Mouse (Mus musculus) intestine, embryonic 16.5 days (tissue): ENCODE data around the gene Gmps. TPM values are rescaled to one million over a fixed set of nuclear protein-coding genes. Genes with fewer than 3 reads are reported as not detected.

Experiments
- ATAC-seq: fragments of 200-750 bp; cut with Nextera tagmentation; 2 replicates; pipeline ENCODE4 v1.8.0; 2017; ENCODE audit warnings: moderate TSS enrichment, moderate library complexity
- H3K27ac ChIP-seq: fragments of 300-500 bp; sonication (generic); 2 replicates; pipeline ENCODE4 v1.5.1; 2014; ENCODE audit warnings: mild to moderate bottlenecking, low read length
- H3K27me3 ChIP-seq: fragments of 300-500 bp; sonication (generic); replicated peaks from 2 replicates; pipeline ENCODE4 v1.6.1; 2014; ENCODE audit warnings: low read length, control low read depth, mixed read lengths; ENCODE audit not compliant: control insufficient read depth, insufficient read depth
- H3K36me3 ChIP-seq: fragments of 300-500 bp; sonication (generic); 2 replicates; pipeline ENCODE4 v1.6.1; 2014; ENCODE audit warnings: low read length, control low read depth; ENCODE audit not compliant: control insufficient read depth, insufficient read depth
- H3K4me1 ChIP-seq: fragments of 300-500 bp; sonication (generic); 2 replicates; pipeline ENCODE4 v1.6.1; 2014; ENCODE audit warnings: low read length, control low read depth, mixed read lengths; ENCODE audit not compliant: control insufficient read depth, insufficient read depth
- H3K4me2 ChIP-seq: fragments of 300-500 bp; sonication (generic); 2 replicates; pipeline ENCODE4 v1.6.1; 2014; ENCODE audit warnings: low read depth, low read length, control low read depth
- H3K4me3 ChIP-seq: fragments of 300-500 bp; sonication (generic); 2 replicates; pipeline ENCODE4 v1.5.1; 2014; ENCODE audit warnings: mild to moderate bottlenecking, low read length
- H3K9ac ChIP-seq: fragments of 300-500 bp; sonication (generic); 2 replicates; pipeline ENCODE4 v1.6.1; 2014; ENCODE audit warnings: low read depth, low read length
- H3K9me3 ChIP-seq: fragments of 300-500 bp; sonication (generic); 2 replicates; pipeline ENCODE4 v1.6.1; 2016; ENCODE audit warnings: low read length, control low read depth; ENCODE audit not compliant: control insufficient read depth
- WGBS: fragments of 180-500 bp; shearing (Covaris S2); extraction: QIAGEN DNeasy Blood & Tissue Kit; methylation state at CpG from one replicate; pipeline ENCODE4 v1.1.7; 2014; 5-methylcytosine and 5-hydroxymethylcytosine counted together
- polyA plus RNA-seq: library from polyadenylated mRNA; unstranded; fragments of >200 nt; fragmentation: Nextera tagmentation; extraction: Ambion mirVana; gene quantifications from 2 replicates; pipeline ENCODE4 v1.2.1, GENCODE M21; 2015

Gmps gene
- polyA plus RNA-seq, 1 experiment from 2014 or later: 33.5 TPM

DNA sequence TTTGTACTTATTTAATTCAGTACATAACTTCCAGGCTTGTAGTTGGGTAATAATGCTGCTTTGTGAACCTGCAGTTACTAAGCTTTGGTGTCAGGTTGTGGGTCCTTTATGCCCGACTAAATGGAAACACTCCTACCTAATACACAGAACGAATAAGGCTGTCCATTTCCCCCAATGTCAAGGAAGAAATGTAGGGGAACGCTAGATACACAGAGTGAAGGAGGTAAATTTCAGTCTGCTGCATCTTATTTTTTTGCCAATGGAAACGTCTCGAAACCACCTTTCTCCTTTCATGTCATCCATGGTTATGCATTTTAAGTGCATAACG lies 11.0 kb upstream of the Gmps start:
- Histone ChIP-seq H3K27me3 (peaks cover 3% of the 10 kb centered on the region; the same call in 1 of the 2 replicates), H3K27ac (no peak overlapping the region), H3K4me3 (peak overlapping the region; percentile 92), H3K36me3 (no peaks in the 10 kb centered on the region), H3K9ac (no peak overlapping the region), H3K4me2 (peak overlapping the region; percentile 81), H3K9me3 (no peaks in the 10 kb centered on the region), H3K4me1 (peaks cover 5% of the 10 kb centered on the region; the same call in 1 of the 2 replicates)
- WGBS: 75% methylated on average over 6 of the region's 6 CpGs
- ATAC-seq: no peak

DNA sequence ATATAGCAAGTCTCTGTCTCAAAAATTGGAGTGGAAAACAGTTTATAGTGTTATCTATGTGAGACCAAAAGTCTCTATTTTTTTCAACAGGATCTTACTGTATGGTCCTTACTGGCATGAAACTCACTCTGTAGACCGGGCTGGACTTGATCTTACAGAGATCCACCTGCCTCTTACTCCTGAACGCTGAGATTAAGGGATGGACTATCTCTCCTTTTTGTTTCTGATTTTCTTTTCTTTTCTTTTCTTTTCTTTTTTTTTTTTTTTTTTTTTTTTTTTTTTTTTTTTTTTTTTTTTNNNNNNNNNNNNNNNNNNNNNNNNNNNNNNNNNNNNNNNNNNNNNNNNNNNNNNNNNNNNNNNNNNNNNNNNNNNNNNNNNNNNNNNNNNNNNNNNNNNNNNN lies 10.0 kb upstream of the Gmps start:
- no peaks in the 10 kb centered on the region for H3K36me3 ChIP-seq
- H3K27me3 ChIP-seq: peaks cover 3% of the 10 kb centered on the region; the same call in 1 of the 2 replicates
- no peak overlapping the region for H3K4me3 ChIP-seq
- peaks cover 5% of the 10 kb centered on the region; the same call in 1 of the 2 replicates for H3K4me1 ChIP-seq
- no peak overlapping the region for H3K27ac ChIP-seq
- WGBS: 72% methylated on average over 2 of the region's 2 CpGs
- ATAC-seq: no peak
- no peaks in the 10 kb centered on the region for H3K9me3 ChIP-seq
- H3K4me2 ChIP-seq: no peak overlapping the region
- no peak overlapping the region for H3K9ac ChIP-seq

DNA sequence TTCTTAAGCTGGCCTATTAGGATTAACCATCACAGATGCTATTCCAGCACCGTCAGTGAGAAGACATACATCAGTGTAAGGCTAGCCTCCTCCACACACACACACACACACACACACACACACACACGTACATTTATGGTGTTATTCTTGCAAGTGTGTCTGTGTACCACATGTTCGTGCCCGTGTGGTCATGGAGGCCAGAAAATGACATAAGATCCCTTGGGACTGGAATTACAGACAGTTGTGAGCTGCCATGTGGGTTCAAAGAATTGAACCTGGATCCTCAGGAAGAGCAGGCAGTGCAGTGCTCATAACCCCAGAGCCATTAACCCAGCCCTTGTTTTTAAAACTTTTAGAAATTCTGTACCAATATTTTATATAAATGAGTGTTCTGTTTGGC lies 2.0 kb downstream of the Gmps start:
- Histone ChIP-seq H3K36me3 (peaks cover 8% of the 10 kb centered on the region; the same call in 1 of the 2 replicates), H3K4me1 (peaks cover 8% of the 10 kb centered on the region), H3K9me3 (no peaks in the 10 kb centered on the region), H3K27ac (no peak overlapping the region), H3K4me2 (no peak overlapping the region), H3K4me3 (no peak overlapping the region), H3K27me3 (no peaks in the 10 kb centered on the region), H3K9ac (no peak overlapping the region)
- 72% methylated on average over 4 of the region's 4 CpGs for WGBS
- no peak for ATAC-seq

DNA sequence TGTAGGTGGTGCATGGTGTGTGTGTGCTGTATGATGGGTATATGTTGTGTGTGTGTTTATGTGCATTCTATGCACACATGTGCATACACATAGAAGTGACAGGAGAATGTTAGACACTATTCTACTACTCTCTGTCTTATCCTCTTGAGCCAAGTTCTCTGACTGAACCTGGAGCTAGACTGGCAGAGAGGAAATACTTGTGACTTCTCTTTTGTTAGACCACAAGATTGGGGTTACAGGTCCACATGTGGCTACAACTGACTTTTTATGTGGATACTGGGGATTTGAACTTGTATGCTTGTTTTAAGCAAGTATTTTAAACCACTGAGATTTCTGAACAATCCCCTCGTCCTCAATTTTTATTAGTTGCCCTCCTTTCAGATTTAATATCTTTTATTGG lies 10.8 kb downstream of the Gmps start:
- Histone ChIP-seq H3K36me3 (peaks cover 6% of the 10 kb centered on the region; the same call in 1 of the 2 replicates), H3K4me1 (no peaks in the 10 kb centered on the region), H3K27ac (no peak overlapping the region), H3K9ac (no peak overlapping the region), H3K9me3 (no peaks in the 10 kb centered on the region), H3K4me3 (no peak overlapping the region), H3K4me2 (no peak overlapping the region), H3K27me3 (no peaks in the 10 kb centered on the region)
- 84% methylated on average over 1 of the region's 1 CpGs for WGBS
- ATAC-seq: no peak

DNA sequence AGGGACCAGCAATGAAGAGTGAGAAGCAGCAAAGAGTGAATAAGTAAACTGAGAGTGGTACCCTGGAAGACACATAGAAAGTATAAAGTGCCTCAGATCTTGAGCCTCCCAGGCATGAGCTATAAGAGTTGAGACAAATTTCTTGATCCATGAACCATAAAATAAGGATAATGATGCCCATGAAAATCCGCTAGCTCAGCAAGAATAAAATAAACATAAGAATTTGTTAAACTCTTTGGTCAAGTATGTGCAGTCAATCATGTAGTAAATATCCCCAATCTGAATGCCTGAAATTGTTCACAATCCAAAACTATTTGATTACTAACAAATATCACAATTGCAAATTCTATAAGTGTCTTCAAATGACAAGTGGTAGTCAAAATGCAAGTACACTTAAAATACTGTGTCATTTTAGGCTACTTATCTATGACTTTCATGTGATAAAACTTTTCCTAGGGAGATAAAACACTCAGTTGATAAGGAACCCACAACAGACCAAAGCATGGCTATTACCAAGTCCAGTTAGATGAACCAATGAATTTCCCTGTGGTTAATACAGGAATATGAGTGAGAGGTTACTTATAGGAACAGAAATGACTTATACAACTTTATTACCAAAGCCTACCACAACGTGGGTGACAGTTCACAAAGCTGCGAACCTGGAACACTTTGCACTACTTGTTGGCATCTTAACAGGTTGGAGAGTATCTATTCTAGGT lies 13.0 kb downstream of the Gmps start:
- H3K4me2 ChIP-seq: no peak overlapping the region
- H3K4me3 ChIP-seq: no peak overlapping the region
- 89% methylated on average over 3 of the region's 3 CpGs for WGBS
- no peak for ATAC-seq
- H3K27me3 ChIP-seq: no peaks in the 10 kb centered on the region
- H3K36me3 ChIP-seq: peaks cover 14% of the 10 kb centered on the region
- H3K27ac ChIP-seq: no peak overlapping the region
- no peaks in the 10 kb centered on the region for H3K4me1 ChIP-seq
- no peak overlapping the region for H3K9ac ChIP-seq
- H3K9me3 ChIP-seq: no peaks in the 10 kb centered on the region

DNA sequence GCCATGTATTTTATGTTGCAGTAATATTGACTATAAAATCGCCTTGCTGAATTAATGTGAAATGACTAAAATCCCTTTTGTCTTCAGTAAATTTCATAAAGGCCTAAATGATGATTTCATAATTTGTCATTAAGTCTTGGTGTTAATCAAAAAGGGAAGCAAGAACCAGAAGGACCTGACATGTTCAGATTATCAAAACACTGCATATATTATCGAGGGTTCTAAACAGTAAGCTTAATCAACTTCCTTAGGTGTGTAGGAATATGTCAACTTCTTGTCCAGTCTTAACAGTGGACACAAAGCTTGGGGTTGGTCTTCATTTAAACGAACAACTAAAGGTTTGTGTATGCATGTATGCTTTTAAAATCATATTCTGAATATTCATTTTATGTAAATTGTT lies 45.5 kb downstream of the Gmps start:
- no peak overlapping the region for H3K27ac ChIP-seq
- H3K36me3 ChIP-seq: no peaks in the 10 kb centered on the region
- H3K4me2 ChIP-seq: no peak overlapping the region
- H3K27me3 ChIP-seq: no peaks in the 10 kb centered on the region
- H3K9me3 ChIP-seq: no peaks in the 10 kb centered on the region
- H3K9ac ChIP-seq: no peak overlapping the region
- no peak for ATAC-seq
- WGBS: 93% methylated on average over 3 of the region's 3 CpGs
- H3K4me3 ChIP-seq: no peak overlapping the region
- no peaks in the 10 kb centered on the region for H3K4me1 ChIP-seq

DNA sequence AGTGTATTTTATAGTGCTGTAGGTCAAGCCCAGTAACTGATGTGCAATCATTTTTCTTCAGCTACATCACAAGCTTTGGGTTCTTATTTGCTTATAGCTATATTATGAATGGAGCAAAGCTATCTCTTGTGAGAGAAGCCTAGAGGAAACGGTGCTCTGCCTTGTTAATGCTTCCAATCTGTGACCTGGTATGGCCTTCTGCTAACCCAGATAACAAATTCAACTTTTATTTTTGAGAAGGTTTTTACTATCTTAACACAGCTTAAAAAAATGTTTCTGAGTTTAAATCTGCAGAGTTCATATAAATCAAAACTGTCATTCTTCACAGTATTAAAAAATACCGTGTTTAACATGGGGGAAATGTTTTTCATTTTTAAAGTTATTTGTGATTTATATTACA lies 46.0 kb downstream of the Gmps start:
- H3K27me3 ChIP-seq: no peaks in the 10 kb centered on the region
- H3K4me2 ChIP-seq: no peak overlapping the region
- H3K4me3 ChIP-seq: no peak overlapping the region
- no peaks in the 10 kb centered on the region for H3K36me3 ChIP-seq
- H3K27ac ChIP-seq: no peak overlapping the region
- no peaks in the 10 kb centered on the region for H3K4me1 ChIP-seq
- ATAC-seq: no peak
- WGBS: 75% methylated on average over 2 of the region's 2 CpGs
- no peaks in the 10 kb centered on the region for H3K9me3 ChIP-seq
- no peak overlapping the region for H3K9ac ChIP-seq

DNA sequence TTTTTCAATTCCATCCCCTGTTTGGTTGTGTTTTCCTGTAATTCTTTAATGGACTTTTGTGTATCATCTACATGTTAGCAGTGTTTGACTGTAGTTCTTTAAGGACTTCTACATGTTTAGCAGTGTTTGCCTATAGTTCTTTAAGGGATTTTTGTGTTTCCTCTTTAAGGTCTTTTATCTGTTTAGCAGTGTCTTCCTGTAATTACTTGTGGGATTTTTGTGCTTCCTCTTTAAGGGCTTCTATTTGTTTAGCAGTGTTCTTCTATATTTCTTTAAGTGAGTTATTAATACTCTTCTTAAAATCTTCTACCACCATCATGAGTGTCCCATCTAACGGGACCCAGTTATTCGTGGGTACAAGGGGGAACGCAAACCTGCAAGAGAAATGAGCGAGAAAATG lies 53.9 kb downstream of the Gmps start:
- no peaks in the 10 kb centered on the region for H3K27me3 ChIP-seq
- no peak for ATAC-seq

DNA sequence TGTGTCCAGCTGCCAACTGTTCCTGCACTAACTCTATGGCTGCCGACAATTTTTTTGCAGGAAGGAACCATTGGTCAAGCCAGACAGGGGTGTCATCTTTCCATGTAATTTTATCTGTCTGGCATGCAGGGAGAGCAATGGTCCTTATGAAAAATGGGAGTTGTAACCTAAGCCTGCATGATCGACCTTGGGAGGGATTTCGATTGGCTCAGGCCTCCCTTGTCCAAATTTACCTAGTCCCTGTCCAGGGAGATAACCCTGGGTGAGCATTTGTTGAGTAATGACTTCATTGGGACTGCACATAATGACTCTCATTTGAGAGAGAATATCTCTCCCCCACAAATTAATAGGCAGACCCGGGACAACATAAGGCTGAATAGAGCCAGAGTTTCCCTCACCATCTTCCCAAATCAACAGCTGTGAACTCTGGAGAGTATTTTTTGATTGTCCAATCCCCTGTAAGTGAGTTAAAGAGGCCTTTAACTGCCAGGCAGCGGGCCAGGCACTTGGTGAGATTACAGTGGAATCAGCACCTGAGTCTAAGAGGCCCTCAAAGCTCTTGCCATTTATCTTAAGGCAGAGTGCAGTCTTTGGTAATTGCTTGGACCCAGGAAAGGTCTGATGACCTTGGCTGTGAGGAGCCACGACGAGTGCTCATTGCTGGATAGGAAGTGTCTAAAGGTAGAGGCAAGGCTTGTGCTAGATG lies 62.4 kb downstream of the Gmps start:
- Histone ChIP-seq H3K27me3 (no peaks in the 10 kb centered on the region), H3K9ac (no peak overlapping the region), H3K4me2 (no peak overlapping the region), H3K4me3 (no peak overlapping the region), H3K4me1 (no peaks in the 10 kb centered on the region), H3K27ac (no peak overlapping the region), H3K36me3 (no peaks in the 10 kb centered on the region), H3K9me3 (no peaks in the 10 kb centered on the region)
- no peak for ATAC-seq
- WGBS: 65% methylated on average over 7 of the region's 7 CpGs

More for the DNA sequence above, 53.9 kb downstream of the Gmps start:
- WGBS: 97% methylated on average over 4 of the region's 4 CpGs
- Histone ChIP-seq H3K4me1 (no peaks in the 10 kb centered on the region), H3K4me3 (no peak overlapping the region), H3K27ac (no peak overlapping the region), H3K9me3 (no peaks in the 10 kb centered on the region), H3K36me3 (no peaks in the 10 kb centered on the region), H3K4me2 (no peak overlapping the region), H3K9ac (no peak overlapping the region)
